Mouse (Mus musculus): Measurements from ENCODE around the gene Clec12a.

The Clec12a gene

GRCm38 (mm10) chr6:129380454-129380853 is 38.0 kb downstream of the Clec12a start:
- DNase-seq = no peak

GRCm38 (mm10) chr6:129381736-129382135 is 39.2 kb downstream of the Clec12a start:
- DNase-seq = no peak

GRCm38 (mm10) chr6:129383466-129383865 is 41.0 kb downstream of the Clec12a start:
- no peak for DNase-seq

- no peak for DNase-seq
Measured at GRCm38 (mm10) chr6:129385000-129385399, 42.5 kb downstream of the Clec12a start.

GRCm38 (mm10) chr6:129385774-129386173 is 43.3 kb downstream of the Clec12a start, which contains the start of gene Clec12b:
Gene Clec12b, minus strand, starts transcription at chr6:129385874.
- DNase-seq = no peak

- peak; percentile 7 for DNase-seq
Measured at GRCm38 (mm10) chr6:129393087-129393720, 50.7 kb downstream of the Clec12a start.

GRCm38 (mm10) chr6:129393732-129394131 is 51.2 kb downstream of the Clec12a start:
- no peak for DNase-seq

- DNase-seq = no peak
Measured at GRCm38 (mm10) chr6:129396997-129397396, 54.5 kb downstream of the Clec12a start, which contains the start of gene Clec1b. Gene Clec1b, plus strand, starts transcription at chr6:129397297.

GRCm38 (mm10) chr6:129399945-129400344 is 57.5 kb downstream of the Clec12a start:
- DNase-seq = no peak

GRCm38 (mm10) chr6:129402404-129402803 is 59.9 kb downstream of the Clec12a start:
- DNase-seq = no peak

GRCm38 (mm10) chr6:129403391-129403790 is 60.9 kb downstream of the Clec12a start:
- no peak for DNase-seq

GRCm38 (mm10) chr6:129405999-129406398 is 63.5 kb downstream of the Clec12a start:
- no peak for DNase-seq

GRCm38 (mm10) chr6:129407324-129407723 is 64.8 kb downstream of the Clec12a start:
- DNase-seq = no peak

GRCm38 (mm10) chr6:129408562-129408961 is 66.1 kb downstream of the Clec12a start, which contains the start of gene Clec9a:
Gene Clec9a, plus strand, starts transcription at chr6:129408862.
- DNase-seq = no peak

GRCm38 (mm10) chr6:129414177-129414576 is 71.7 kb downstream of the Clec12a start:
- no peak for DNase-seq
